Comparison of ENCODE assay signal across 21 mouse cellular contexts in the genomic region with DNA sequence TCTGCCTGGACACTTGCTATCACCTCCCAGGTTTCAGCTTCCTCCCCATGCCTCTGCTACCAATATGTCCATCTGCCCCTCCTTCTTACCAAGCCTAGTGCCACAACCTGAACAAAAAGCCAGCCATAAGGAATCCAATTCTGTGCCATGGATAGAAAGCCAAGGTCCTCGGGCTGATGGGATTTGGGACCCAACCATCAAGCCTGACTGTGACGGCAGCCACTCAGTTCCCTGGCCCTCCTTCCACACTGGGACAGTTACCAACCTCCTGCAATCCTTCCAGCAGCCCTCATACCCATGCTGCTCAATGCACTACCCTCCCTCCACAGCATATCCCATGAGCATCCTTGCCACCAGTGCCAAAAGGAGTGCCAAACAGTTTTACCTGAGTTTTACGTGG. TPM values are rescaled to one million over a fixed set of nuclear protein-coding genes. Genes with fewer than 3 reads are reported as not detected.
A peak's percentile ranks its signal among the peaks of the same experiment; 100 is the strongest.
DNase-seq lines count a peak whose midpoint lies in the region; ATAC-seq and TF ChIP-seq lines count a peak whose summit lies in the region.
"Had no signal": no experiment of that assay in that cellular context is flagged by ENCODE, and none has a peak within 500 bp of the region (broad histone marks: within the 10 kb centered on the region; RNA-seq: fewer than 3 reads in every experiment).

No protein-coding gene starts in this region.

- no peak overlapping the region for H3K4me2 ChIP-seq in heart, embryonic 11.5 days
- H3K4me2 ChIP-seq in kidney, embryonic 15.5 days = no peak overlapping the region
- H3K4me2 ChIP-seq: forebrain, embryonic 12.5 days; heart, embryonic 15.5 days; hindbrain, embryonic 15.5 days; liver, embryonic 13.5 days; neural tube, embryonic 13.5 days; stomach, embryonic 15.5 days had no signal

- TF ChIP-seq EP300 in heart, adult 2 months (IDR thresholded peaks at IDR 0.05; ENCODE audit: insufficient read depth, low read depth, low read length) = no peak

- H3K36me3 ChIP-seq in heart, adult 2 months (ENCODE audit: control insufficient read depth, insufficient read depth, low read length) = no peaks in the 10 kb centered on the region
- H3K36me3 ChIP-seq in heart, embryonic 11.5 days (ENCODE audit: control insufficient read depth, insufficient read depth, low read length) = no peaks in the 10 kb centered on the region
- no peaks in the 10 kb centered on the region for H3K36me3 ChIP-seq in kidney, embryonic 15.5 days
- no peaks in the 10 kb centered on the region for H3K36me3 ChIP-seq in embryonic facial prominence, embryonic 10.5 days (replicated peaks)
- H3K36me3 ChIP-seq: forebrain, embryonic 12.5 days; heart, embryonic 15.5 days; hindbrain, embryonic 15.5 days; limb, embryonic 10.5 days; liver, embryonic 13.5 days; neural tube, embryonic 13.5 days; stomach, embryonic 15.5 days had no signal

- intact Hi-C loops in heart, adult 2 months (cut with DNase I) = no loop called here

- no peaks in the 10 kb centered on the region for H3K79me2 ChIP-seq in heart, adult 2 months (replicated peaks; ENCODE audit: control insufficient read depth, insufficient read depth, low read length)

- no peaks in the 10 kb centered on the region for H3K27me3 ChIP-seq in heart, adult 2 months (ENCODE audit: control insufficient read depth, insufficient read depth, low read length)
- H3K27me3 ChIP-seq in heart, embryonic 11.5 days (ENCODE audit: control insufficient read depth, insufficient read depth, low read length) = no peaks in the 10 kb centered on the region
- no peaks in the 10 kb centered on the region for H3K27me3 ChIP-seq in kidney, embryonic 15.5 days
- H3K27me3 ChIP-seq in embryonic facial prominence, embryonic 10.5 days (replicated peaks; ENCODE audit: low read depth, poor library complexity, severe bottlenecking) = 0 out of 2 replicates have a peak, but pooled peaks cover 7% of the 10 kb centered on the region
- H3K27me3 ChIP-seq: forebrain, embryonic 12.5 days; hindbrain, embryonic 15.5 days; liver, embryonic 13.5 days; neural tube, embryonic 13.5 days; stomach, embryonic 15.5 days had no signal

- WGBS in heart, adult 2 months = 61% methylated on average over 3 of the region's 3 CpGs
- 88% methylated on average over 3 of the region's 3 CpGs for WGBS in heart, embryonic 11.5 days (ENCODE audit: insufficient replicate concordance)
- WGBS in kidney, embryonic 15.5 days = 85% methylated on average over 3 of the region's 3 CpGs
- WGBS in embryonic facial prominence, embryonic 10.5 days = 91% methylated on average over 3 of the region's 3 CpGs

- DNase-seq in adrenal gland, postnatal 10 days = peak; percentile 59
- DNase-seq in adrenal gland, adult 18-20 months (ENCODE audit: low spot score in 2 of 2) = no peak
- DNase-seq in heart, adult 2 months = peak; percentile 52 to 60
- DNase-seq in cerebellum, postnatal 36 days = peak; percentile 53 to 56
- DNase-seq in kidney, adult 9 months = no peak
- DNase-seq in embryonic facial prominence, embryonic 10.5 days (ENCODE audit: low spot score) = no peak
- DNase-seq: kidney, adult 18-20 months; kidney, postnatal 4 days; layer of hippocampus, postnatal 36 days; liver, embryonic 13.5 days had no signal

- no peak overlapping the region for H3K4me3 ChIP-seq in heart, adult 2 months
- no peak overlapping the region for H3K4me3 ChIP-seq in heart, embryonic 11.5 days (ENCODE audit: low read depth, low read length)
- no peak overlapping the region for H3K4me3 ChIP-seq in kidney, embryonic 15.5 days (replicated peaks)
- no peak overlapping the region for H3K4me3 ChIP-seq in embryonic facial prominence, embryonic 10.5 days
- H3K4me3 ChIP-seq: forebrain, embryonic 12.5 days; heart, embryonic 15.5 days; hindbrain, embryonic 15.5 days; limb, embryonic 10.5 days; liver, embryonic 13.5 days; neural tube, embryonic 13.5 days; stomach, embryonic 15.5 days had no signal

- H3K9ac ChIP-seq in heart, adult 2 months (ENCODE audit: low read depth, low read length) = no peak overlapping the region
- no peak overlapping the region for H3K9ac ChIP-seq in heart, embryonic 11.5 days (ENCODE audit: low read depth, low read length)
- H3K9ac ChIP-seq in kidney, embryonic 15.5 days = no peak overlapping the region
- H3K9ac ChIP-seq: forebrain, embryonic 12.5 days; heart, embryonic 15.5 days; hindbrain, embryonic 15.5 days; liver, embryonic 13.5 days; neural tube, embryonic 13.5 days; stomach, embryonic 15.5 days had no signal

- no peak for TF ChIP-seq POLR2A in heart, adult 2 months (IDR thresholded peaks at IDR 0.05; ENCODE audit: insufficient read depth, low read depth, low read length)

- TF ChIP-seq CTCF in heart, adult 2 months (IDR thresholded peaks at IDR 0.05) = no peak

- peak overlapping the region; percentile 66 for H3K27ac ChIP-seq in heart, adult 2 months
- H3K27ac ChIP-seq in heart, embryonic 11.5 days (ENCODE audit: low read depth, low read length) = no peak overlapping the region
- H3K27ac ChIP-seq in kidney, embryonic 15.5 days = no peak overlapping the region
- H3K27ac ChIP-seq in embryonic facial prominence, embryonic 10.5 days (replicated peaks) = no peak overlapping the region
- H3K27ac ChIP-seq: forebrain, embryonic 12.5 days; heart, embryonic 15.5 days; hindbrain, embryonic 15.5 days; limb, embryonic 10.5 days; liver, embryonic 13.5 days; neural tube, embryonic 13.5 days; stomach, embryonic 15.5 days had no signal

- H3K9me3 ChIP-seq in heart, embryonic 11.5 days (replicated peaks; ENCODE audit: control insufficient read depth, low read length) = no peaks in the 10 kb centered on the region
- no peaks in the 10 kb centered on the region for H3K9me3 ChIP-seq in kidney, embryonic 15.5 days (replicated peaks)
- H3K9me3 ChIP-seq in embryonic facial prominence, embryonic 10.5 days = no peaks in the 10 kb centered on the region
- H3K9me3 ChIP-seq: forebrain, embryonic 12.5 days; heart, embryonic 15.5 days; hindbrain, embryonic 15.5 days; limb, embryonic 10.5 days; liver, embryonic 13.5 days; neural tube, embryonic 13.5 days; stomach, embryonic 15.5 days had no signal

- no peak for ATAC-seq in heart, embryonic 11.5 days (replicated peaks; ENCODE audit: insufficient number of reproducible peaks, low FRiP score, low TSS enrichment)
- ATAC-seq in kidney, embryonic 15.5 days (replicated peaks; ENCODE audit: low FRiP score) = no peak

- H3K4me1 ChIP-seq in heart, adult 2 months (ENCODE audit: control insufficient read depth, insufficient read depth, low read length) = peaks cover 16% of the 10 kb centered on the region
- H3K4me1 ChIP-seq in heart, embryonic 11.5 days (ENCODE audit: control insufficient read depth, insufficient read depth, low read length) = 0 out of 2 replicates have a peak, but pooled peaks cover 9% of the 10 kb centered on the region
- 0 out of 2 replicates have a peak, but pooled peaks cover 4% of the 10 kb centered on the region for H3K4me1 ChIP-seq in kidney, embryonic 15.5 days
- H3K4me1 ChIP-seq in embryonic facial prominence, embryonic 10.5 days = peaks cover 40% of the 10 kb centered on the region
- H3K4me1 ChIP-seq: liver, embryonic 13.5 days; neural tube, embryonic 13.5 days; stomach, embryonic 15.5 days had no signal

RNA-seq across cellular contexts. Expression of a gene that starts 48.2 kb away (rescaled TPM):
- under 1 TPM; 0.15 to 0.39 TPM for total RNA-seq in adrenal gland, postnatal 10 days (2021)
- total RNA-seq in adrenal gland, adult 18-20 months (2021) = under 1 TPM; 0.27 to 0.45 TPM
- under 1 TPM; 0.21 to 0.32 TPM for total RNA-seq in heart, adult 2 months (2021)
- 1.2 and 1.9 TPM in 2 replicates for polyA plus RNA-seq in heart, adult 2 months (2012; rRNA removed)
- polyA plus RNA-seq in heart, embryonic 11.5 days (2014; fragmentation: Nextera tagmentation; extraction: Ambion mirVana) = not detected in 2 replicates
- not detected in 2 replicates for polyA plus RNA-seq in kidney, embryonic 15.5 days (2015; fragmentation: Nextera tagmentation; extraction: Ambion mirVana)
- polyA plus RNA-seq in embryonic facial prominence, embryonic 10.5 days (2016; fragmentation: Nextera tagmentation; extraction: Ambion mirVana) = not detected in 2 replicates
- total RNA-seq: CH12.LX; megakaryocyte-erythroid progenitor cell, adult 5-6 weeks had no signal
- polyA plus RNA-seq: forebrain, embryonic 12.5 days; limb, embryonic 10.5 days; liver, embryonic 13.5 days; neural tube, embryonic 13.5 days; thymus, postnatal 0 days had no signal

Comparison
In these comparisons a context has a peak if more than half of its experiments do, and no peak if none do; other contexts are left out.
1. DNase-seq: peak in adrenal gland, postnatal 10 days (single experiment), heart, adult 2 months (2 of 2) and cerebellum, postnatal 36 days (2 of 2); none in adrenal gland, adult 18-20 months (0 of 2), kidney, adult 9 months (single experiment) and embryonic facial prominence, embryonic 10.5 days (single experiment).